Mouse (Mus musculus) liver, embryonic 11.5 days (tissue): ENCODE measurements around the gene Pacsin2. TPM values are rescaled to one million over a fixed set of nuclear protein-coding genes. Genes with fewer than 3 reads are reported as not detected.
"Not testable (repeated sequence)": the region's sequence is repeated elsewhere in the genome, so short reads cannot be mapped to it uniquely, and the experiment has no call there.

Experiments
- ATAC-seq: fragments of 200-750 bp; cut with Nextera tagmentation; replicated peaks from 2 replicates; pipeline ENCODE4 v1.8.0; 2017; ENCODE audit warnings: moderate number of reproducible peaks, mild to moderate bottlenecking, moderate TSS enrichment, moderate library complexity; ENCODE audit not compliant: low FRiP score
- DNase-seq: peaks from one replicate; pipeline ENCODE4 v3.0.0-alpha.2; 2017; ENCODE audit warnings: low spot score
- H3K27ac ChIP-seq: fragments of 300-500 bp; sonication (generic); 2 replicates; pipeline ENCODE4 v1.5.1; 2014; ENCODE audit warnings: mild to moderate bottlenecking, low read depth, low read length, control low read depth
- H3K27me3 ChIP-seq: fragments of 300-500 bp; sonication (generic); replicated peaks from 2 replicates; pipeline ENCODE4 v1.6.1; 2014; ENCODE audit warnings: low read length, mixed read lengths; ENCODE audit not compliant: control insufficient read depth, insufficient read depth
- H3K36me3 ChIP-seq: fragments of 300-500 bp; sonication (generic); 2 replicates; pipeline ENCODE4 v1.6.1; 2014; ENCODE audit warnings: mild to moderate bottlenecking, low read length, moderate library complexity, mixed read lengths; ENCODE audit not compliant: control insufficient read depth, insufficient read depth
- H3K4me1 ChIP-seq: fragments of 300-500 bp; sonication (generic); replicated peaks from 2 replicates; pipeline ENCODE4 v1.6.1; 2014; ENCODE audit warnings: low read length, mixed read lengths; ENCODE audit not compliant: control insufficient read depth, insufficient read depth
- H3K4me2 ChIP-seq: fragments of 300-500 bp; sonication (generic); 2 replicates; pipeline ENCODE4 v1.6.1; 2014; ENCODE audit warnings: mild to moderate bottlenecking, control low read depth, moderate library complexity
- H3K4me3 ChIP-seq: fragments of 300-500 bp; sonication (generic); 2 replicates; pipeline ENCODE4 v1.5.1; 2014; ENCODE audit warnings: low read depth, low read length, control low read depth
- H3K9ac ChIP-seq: fragments of 300-500 bp; sonication (generic); 2 replicates; pipeline ENCODE4 v1.6.1; 2014; ENCODE audit warnings: low read depth, low read length, control low read depth
- H3K9me3 ChIP-seq: fragments of 300-500 bp; sonication (generic); 2 replicates; pipeline ENCODE4 v1.6.1; 2016; ENCODE audit warnings: low read length, inconsistent platforms, mixed read lengths; ENCODE audit not compliant: control insufficient read depth
- WGBS: fragments of 180-500 bp; shearing (Covaris S2); extraction: QIAGEN DNeasy Blood & Tissue Kit; methylation state at CpG from one replicate; pipeline ENCODE4 v1.1.7; 2014; 5-methylcytosine and 5-hydroxymethylcytosine counted together
- polyA plus RNA-seq: library from polyadenylated mRNA; unstranded; fragments of >200 nt; fragmentation: Nextera tagmentation; extraction: Ambion mirVana; gene quantifications from 2 replicates; pipeline ENCODE4 v1.2.1, GENCODE M21; 2014

Gene Pacsin2
- 82.9 and 89.3 TPM in 2 replicates for polyA plus RNA-seq

GRCm38 (mm10) chr15:83464083-83464904 lies at the start of gene Pacsin2:
TSS of gene Pacsin2 (minus strand) at chr15:83464606.
- Histone ChIP-seq H3K9ac (peak within 1 kb of the TSS; percentile 92), H3K4me1 (peaks cover 9% of the 10 kb centered on the region), H3K9me3 (no peaks in the 10 kb centered on the region), H3K36me3 (no peaks in the 10 kb centered on the region), H3K4me3 (peak within 1 kb of the TSS; percentile 89), H3K4me2 (peak within 1 kb of the TSS; percentile 83), H3K27me3 (no peaks in the 10 kb centered on the region), H3K27ac (peak within 1 kb of the TSS; percentile 78)
- peak; percentile 98 for DNase-seq
- ATAC-seq: peak; percentile 99
- WGBS: under 1% methylated on average over 77 of the region's 88 CpGs

GRCm38 (mm10) chr15:83512489-83513281 lies 48.3 kb upstream of the Pacsin2 start:
- Histone ChIP-seq H3K27me3 (no peaks in the 10 kb centered on the region), H3K9ac (no peak overlapping the region), H3K4me2 (no peak overlapping the region), H3K36me3 (no peaks in the 10 kb centered on the region), H3K4me1 (0 out of 2 replicates have a peak, but pooled peaks cover 3% of the 10 kb centered on the region), H3K9me3 (no peaks in the 10 kb centered on the region), H3K4me3 (no peak overlapping the region), H3K27ac (no peak overlapping the region)
- DNase-seq (no peak), ATAC-seq (no peak)
- WGBS: 55% methylated on average over 13 of the region's 13 CpGs

- WGBS: 8% methylated on average over 41 of the region's 41 CpGs
- peak within 1 kb of the TSS; percentile 35; the same call in 1 of the 2 replicates for H3K27ac ChIP-seq
Observed at GRCm38 (mm10) chr15:83510805-83511405, 46.5 kb upstream of the Pacsin2 start, which contains the start of gene Ttll1. TSS of gene Ttll1 (minus strand) at chr15:83510893.

DNA sequence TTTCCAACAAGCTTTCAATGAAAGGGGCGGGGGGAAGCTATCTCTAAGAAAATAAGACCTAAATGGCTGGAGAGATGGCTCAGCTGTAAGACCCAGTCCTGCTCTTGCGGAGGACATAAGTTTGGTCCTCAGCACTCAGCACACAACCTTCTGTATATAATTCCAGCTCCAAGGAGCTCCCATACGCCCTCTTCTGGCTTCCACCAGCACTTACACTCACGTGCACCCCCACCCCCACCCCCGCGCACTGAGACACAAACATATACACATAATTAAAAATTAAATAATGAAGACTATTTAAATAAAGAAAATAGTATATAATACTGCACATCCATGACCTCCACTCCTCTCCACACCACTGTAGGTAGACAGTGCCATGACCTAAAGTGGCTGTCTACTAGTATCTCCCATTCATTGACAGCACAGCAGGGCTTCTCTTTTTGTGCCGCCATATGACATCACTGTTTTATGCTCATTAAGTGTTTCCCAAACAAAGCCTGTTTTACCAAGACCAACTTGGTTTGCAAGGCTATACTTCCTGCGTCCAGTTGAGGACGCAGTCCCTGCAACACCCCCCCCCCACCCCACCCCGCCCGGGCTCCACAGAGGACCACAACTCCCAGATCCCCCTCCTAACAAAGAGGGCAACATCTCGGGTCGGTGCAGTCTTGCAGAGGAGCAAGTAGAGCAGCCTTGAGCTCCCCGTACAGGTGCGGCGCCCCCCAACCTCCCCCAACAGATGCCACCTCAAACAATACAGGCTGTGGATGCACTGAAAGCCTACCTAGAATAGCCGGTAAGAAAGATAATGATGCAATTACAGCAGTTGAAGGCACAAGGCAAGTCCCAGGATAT lies 45.8 kb upstream of the Pacsin2 start:
- peak overlapping the region; percentile 89 for H3K4me2 ChIP-seq
- ATAC-seq: peak; percentile 55; the same call in 1 of the 2 replicates
- no peak for DNase-seq
- H3K4me3 ChIP-seq: peak overlapping the region; percentile 62
- 0 out of 2 replicates have a peak, but pooled peaks cover 3% of the 10 kb centered on the region for H3K4me1 ChIP-seq
- H3K9me3 ChIP-seq: no peaks in the 10 kb centered on the region
- 28% methylated on average over 17 of the region's 17 CpGs for WGBS
- H3K9ac ChIP-seq: peak overlapping the region; percentile 62
- peak overlapping the region; percentile 35; the same call in 1 of the 2 replicates for H3K27ac ChIP-seq
- H3K36me3 ChIP-seq: no peaks in the 10 kb centered on the region
- H3K27me3 ChIP-seq: no peaks in the 10 kb centered on the region

More at GRCm38 (mm10) chr15:83510805-83511405, 46.5 kb upstream of the Pacsin2 start, which contains the start of gene Ttll1:
- no peaks in the 10 kb centered on the region for H3K27me3 ChIP-seq
- DNase-seq (peak; percentile 92), ATAC-seq (peak; percentile 93)
- peak within 1 kb of the TSS; percentile 62 for H3K9ac ChIP-seq
- H3K36me3 ChIP-seq: no peaks in the 10 kb centered on the region
- H3K4me2 ChIP-seq: peak within 1 kb of the TSS; percentile 89
- 0 out of 2 replicates have a peak, but pooled peaks cover 3% of the 10 kb centered on the region for H3K4me1 ChIP-seq
- peak within 1 kb of the TSS; percentile 62 for H3K4me3 ChIP-seq
- no peaks in the 10 kb centered on the region for H3K9me3 ChIP-seq

DNA sequence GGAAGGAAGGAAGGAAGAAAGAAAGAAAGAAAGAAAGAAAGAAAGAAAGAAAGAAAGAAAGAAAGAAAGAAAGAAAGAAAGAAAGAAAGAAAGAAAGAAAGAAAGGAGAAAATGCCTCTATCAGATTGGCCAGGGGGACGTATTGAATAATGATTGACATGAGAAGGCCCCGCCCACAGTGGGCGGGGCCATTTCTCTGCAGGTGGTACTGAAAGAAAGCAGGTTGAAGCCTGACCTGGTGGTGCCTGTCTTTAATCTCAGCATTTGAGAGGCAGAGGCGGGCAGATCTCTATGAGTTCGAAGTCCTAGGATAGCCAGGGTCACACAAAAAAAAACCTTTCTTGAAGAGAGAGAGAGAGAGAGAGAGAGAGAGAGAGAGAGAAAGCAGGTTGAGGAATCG lies 37.1 kb upstream of the Pacsin2 start:
- H3K4me1 ChIP-seq, H3K36me3 ChIP-seq, H3K9ac ChIP-seq, H3K9me3 ChIP-seq, H3K4me3 ChIP-seq, H3K27me3 ChIP-seq, H3K4me2 ChIP-seq, ATAC-seq, DNase-seq, H3K27ac ChIP-seq: not testable (repeated sequence)
- 62% methylated on average over 6 of the region's 6 CpGs for WGBS

- ATAC-seq (no peak), DNase-seq (no peak)
- H3K27me3 ChIP-seq: no peaks in the 10 kb centered on the region
- peaks cover 3% of the 10 kb centered on the region; the same call in 1 of the 2 replicates for H3K4me1 ChIP-seq
- no peak overlapping the region for H3K9ac ChIP-seq
- no peak overlapping the region for H3K4me2 ChIP-seq
- H3K36me3 ChIP-seq: no peaks in the 10 kb centered on the region
- no peak overlapping the region for H3K4me3 ChIP-seq
- no peaks in the 10 kb centered on the region for H3K9me3 ChIP-seq
- H3K27ac ChIP-seq: no peak overlapping the region
- WGBS: 51% methylated on average over 3 of the region's 3 CpGs
Observed at GRCm38 (mm10) chr15:83500352-83500751, 35.9 kb upstream of the Pacsin2 start.

- Histone ChIP-seq H3K9me3 (no peaks in the 10 kb centered on the region), H3K9ac (no peak overlapping the region), H3K36me3 (no peaks in the 10 kb centered on the region), H3K4me1 (peaks cover 10% of the 10 kb centered on the region; the same call in 1 of the 2 replicates), H3K4me2 (no peak overlapping the region), H3K27me3 (no peaks in the 10 kb centered on the region), H3K27ac (no peak overlapping the region), H3K4me3 (no peak overlapping the region)
- 80% methylated on average over 10 of the region's 10 CpGs for WGBS
- DNase-seq (no peak), ATAC-seq (no peak)
Observed at GRCm38 (mm10) chr15:83499211-83499755, 34.9 kb upstream of the Pacsin2 start.
